Mouse (Mus musculus) forebrain, embryonic 10.5 days (tissue): ENCODE results near the gene Lrrk1. TPM values are rescaled to one million over a fixed set of nuclear protein-coding genes. Genes with fewer than 3 reads are reported as not detected.
A peak's percentile ranks its signal among the peaks of the same experiment; 100 is the strongest.

ENCODE experiments used
- DNase-seq: peaks from one replicate; pipeline ENCODE4 v3.0.0-alpha.2; 2017; ENCODE audit warnings: low spot score; ENCODE audit errors: extremely low spot score
- H3K27ac ChIP-seq: fragments of 300-500 bp; sonication (generic); 2 replicates; pipeline ENCODE4 v1.5.1; 2016; ENCODE audit warnings: mild to moderate bottlenecking
- H3K27me3 ChIP-seq: fragments of 300-500 bp; sonication (generic); 2 replicates; pipeline ENCODE4 v1.6.1; 2016; ENCODE audit warnings: mild to moderate bottlenecking; ENCODE audit not compliant: poor library complexity, severe bottlenecking
- H3K36me3 ChIP-seq: fragments of 300-500 bp; sonication (generic); replicated peaks from 2 replicates; pipeline ENCODE4 v1.6.1; 2016; ENCODE audit warnings: mild to moderate bottlenecking, moderate library complexity
- H3K4me1 ChIP-seq: fragments of 300-500 bp; sonication (generic); 2 replicates; pipeline ENCODE4 v1.6.1; 2016
- H3K4me3 ChIP-seq: fragments of 300-500 bp; sonication (generic); 2 replicates; pipeline ENCODE4 v1.5.1; 2016; ENCODE audit warnings: mild to moderate bottlenecking, moderate library complexity
- H3K9me3 ChIP-seq: fragments of 300-500 bp; sonication (generic); 2 replicates; pipeline ENCODE4 v1.6.1; 2016; ENCODE audit warnings: mild to moderate bottlenecking, moderate library complexity
- WGBS: fragments of 180-500 bp; shearing (Covaris S2); methylation state at CpG from one replicate; pipeline ENCODE4 v1.1.7; 2016; 5-methylcytosine and 5-hydroxymethylcytosine counted together
- polyA plus RNA-seq: library from polyadenylated mRNA; unstranded; fragments of >200 nt; fragmentation: Nextera tagmentation; extraction: Ambion mirVana; gene quantifications from 2 replicates; pipeline ENCODE4 v1.2.1, GENCODE M21; 2016

Gene Lrrk1
- polyA plus RNA-seq, 1 experiment from 2014 or later: 5.8 TPM

DNA sequence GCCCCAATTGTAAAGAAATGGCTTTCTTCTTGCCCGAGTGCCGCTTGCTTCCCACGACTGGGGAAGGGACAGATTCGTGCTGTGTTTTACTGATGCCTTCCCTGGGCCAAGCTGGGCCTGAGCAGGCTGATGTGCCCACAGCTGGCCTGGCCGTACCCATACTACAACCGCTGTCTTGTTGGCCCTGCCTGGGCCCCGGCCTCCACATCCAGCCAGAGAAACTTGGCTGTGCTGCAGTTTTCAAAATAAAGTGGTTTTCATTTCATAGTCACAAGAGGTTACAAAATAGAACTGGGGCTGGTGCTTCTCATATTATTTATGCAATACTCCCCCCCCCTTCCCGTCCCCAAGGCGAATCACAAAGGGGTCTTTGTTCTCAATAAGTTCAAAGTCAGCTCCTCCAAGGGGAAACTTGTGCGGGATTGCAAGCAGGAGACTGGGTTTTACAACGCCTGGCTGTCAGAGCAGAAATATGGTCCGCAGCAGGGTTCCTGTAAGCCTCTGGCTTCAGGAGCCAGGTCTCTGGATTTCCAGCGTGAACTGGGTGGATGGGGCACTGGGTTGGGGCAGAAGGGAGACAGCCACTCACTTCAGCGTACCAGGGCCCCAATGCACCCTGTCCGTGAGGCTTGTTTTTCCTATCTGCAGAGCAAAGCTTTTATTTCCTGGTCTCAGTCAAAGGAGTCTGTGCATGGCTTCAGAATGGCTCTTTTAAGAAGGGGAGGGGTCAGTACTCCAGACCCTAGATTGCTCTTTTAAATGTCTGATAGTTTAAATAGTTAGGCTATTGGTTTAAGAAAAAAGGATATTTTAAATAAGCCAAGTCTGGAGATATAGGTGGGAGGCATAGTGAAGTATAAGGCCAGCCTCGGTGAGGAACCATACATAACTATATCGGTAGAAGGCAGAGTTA lies 157.3 kb downstream of the Lrrk1 start:
- H3K27me3 ChIP-seq: no peaks in the 10 kb centered on the region
- peaks cover 54% of the 10 kb centered on the region for H3K4me1 ChIP-seq
- no peaks in the 10 kb centered on the region for H3K36me3 ChIP-seq
- 48% methylated on average over 17 of the region's 17 CpGs for WGBS
- H3K4me3 ChIP-seq: peak overlapping the region; percentile 3; the same call in 1 of the 2 replicates
- H3K9me3 ChIP-seq: no peaks in the 10 kb centered on the region
- H3K27ac ChIP-seq: peak overlapping the region; percentile 80
- peak; percentile 28 for DNase-seq

DNA sequence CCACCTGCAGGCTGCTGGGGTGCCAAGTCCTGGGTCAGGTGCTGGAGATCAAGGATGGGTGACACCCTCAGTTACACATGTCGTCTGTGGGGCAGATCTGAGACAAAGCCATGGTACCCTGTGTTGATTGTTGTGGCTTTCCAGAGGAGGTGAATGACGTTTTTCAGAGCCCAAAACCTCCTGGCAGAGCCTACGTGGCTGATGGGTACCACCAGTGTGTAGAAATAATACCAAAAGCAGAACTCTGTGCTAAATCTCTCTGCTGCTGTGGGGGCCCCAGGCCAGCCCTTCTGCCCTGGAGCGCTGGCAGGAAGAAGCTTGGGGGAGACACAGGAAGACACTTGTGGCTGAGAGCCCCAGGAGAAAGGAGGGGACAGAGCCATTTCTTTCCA lies 157.9 kb downstream of the Lrrk1 start:
- H3K36me3 ChIP-seq: no peaks in the 10 kb centered on the region
- no peak for DNase-seq
- peak overlapping the region; percentile 80 for H3K27ac ChIP-seq
- peaks cover 54% of the 10 kb centered on the region for H3K4me1 ChIP-seq
- H3K4me3 ChIP-seq: no peak overlapping the region
- WGBS: 66% methylated on average over 4 of the region's 4 CpGs
- H3K27me3 ChIP-seq: no peaks in the 10 kb centered on the region
- no peaks in the 10 kb centered on the region for H3K9me3 ChIP-seq

DNA sequence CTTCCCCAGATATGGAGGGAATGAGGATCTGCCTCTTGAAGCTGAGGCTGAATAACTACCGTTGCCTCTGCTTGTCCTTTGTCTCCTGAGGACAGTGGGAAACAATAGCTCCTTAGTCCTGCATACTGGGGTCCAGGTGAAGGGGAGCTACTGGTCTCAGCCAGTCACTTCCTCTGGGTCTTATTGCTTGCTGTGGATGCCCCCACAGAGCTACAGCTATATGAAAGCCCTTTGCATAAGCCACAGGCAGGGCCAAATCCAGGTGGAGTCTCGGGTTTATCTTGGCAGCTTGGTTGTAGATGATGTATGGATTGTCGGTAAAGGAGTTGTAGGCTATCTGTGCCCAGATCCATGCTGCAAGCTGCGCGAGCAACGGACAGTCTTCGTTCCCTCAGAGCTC lies 158.7 kb downstream of the Lrrk1 start:
- Histone ChIP-seq H3K36me3 (no peaks in the 10 kb centered on the region), H3K9me3 (no peaks in the 10 kb centered on the region), H3K27me3 (no peaks in the 10 kb centered on the region), H3K27ac (peak overlapping the region; percentile 80; the same call in 1 of the 2 replicates), H3K4me1 (peaks cover 54% of the 10 kb centered on the region), H3K4me3 (no peak overlapping the region)
- DNase-seq: no peak
- WGBS: 72% methylated on average over 7 of the region's 7 CpGs

DNA sequence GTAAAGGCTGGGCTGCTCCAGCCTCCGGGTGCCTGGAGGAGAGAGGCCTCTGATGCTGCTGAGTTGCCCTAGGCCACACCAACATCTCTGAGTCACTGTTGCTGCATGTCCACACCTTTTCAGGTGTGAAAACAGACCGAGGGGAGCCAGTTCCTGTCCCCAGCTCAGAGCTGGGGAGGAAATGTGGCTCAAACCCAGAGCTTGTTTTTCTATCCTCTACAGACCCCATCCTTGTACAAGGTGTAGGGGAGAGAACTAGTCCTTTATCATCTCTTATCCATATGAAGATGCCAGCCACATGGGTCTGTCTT lies 159.6 kb downstream of the Lrrk1 start:
- no peaks in the 10 kb centered on the region for H3K9me3 ChIP-seq
- no peaks in the 10 kb centered on the region for H3K36me3 ChIP-seq
- no peaks in the 10 kb centered on the region for H3K27me3 ChIP-seq
- no peak for DNase-seq
- H3K27ac ChIP-seq: 0 out of 2 replicates have a peak overlapping the region, but pooled peaks have one; percentile 4
- H3K4me3 ChIP-seq: no peak overlapping the region
- H3K4me1 ChIP-seq: peaks cover 46% of the 10 kb centered on the region
- 85% methylated on average over 2 of the region's 2 CpGs for WGBS

DNA sequence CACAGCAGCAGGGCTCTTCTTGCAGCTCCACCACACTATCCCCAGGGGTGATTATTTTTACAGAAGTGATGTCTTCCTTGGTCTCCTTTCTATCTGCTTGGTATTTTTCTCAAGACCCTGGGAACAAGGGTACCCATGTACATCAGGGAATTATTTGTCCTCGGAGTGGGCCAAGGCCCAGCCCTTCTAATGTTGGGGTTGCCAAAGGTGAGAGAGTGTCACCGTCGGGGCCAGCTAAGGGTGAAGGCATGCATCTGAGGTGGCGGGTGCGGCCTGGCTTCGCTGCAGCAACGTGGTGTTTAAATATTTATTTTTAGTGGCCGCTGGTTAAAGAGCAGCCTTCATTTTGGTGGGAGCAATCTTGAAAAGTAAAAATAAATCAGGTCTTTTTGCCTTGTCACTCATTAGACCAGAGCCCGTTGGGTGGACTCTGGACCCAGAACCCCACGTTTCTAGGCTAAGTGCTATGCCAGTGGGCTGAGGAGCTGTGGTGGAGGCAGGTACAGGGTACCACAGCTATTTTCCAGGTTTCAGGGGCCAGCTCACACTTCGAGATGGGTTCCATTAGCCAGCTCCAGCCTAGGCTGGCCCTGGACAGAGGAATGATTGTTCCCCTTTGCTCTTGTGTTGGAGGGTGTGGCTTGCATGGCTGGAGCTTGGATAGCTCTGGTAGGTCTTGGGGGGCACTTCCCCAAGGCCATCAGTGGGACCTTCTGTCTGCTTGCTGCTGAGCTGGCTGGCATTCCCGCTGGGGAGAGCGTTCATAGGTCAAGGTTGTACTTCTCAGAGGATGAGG lies 160.1 kb downstream of the Lrrk1 start:
- DNase-seq: no peak
- 86% methylated on average over 13 of the region's 13 CpGs for WGBS
- Histone ChIP-seq H3K27ac (peak overlapping the region; percentile 37), H3K9me3 (no peaks in the 10 kb centered on the region), H3K36me3 (no peaks in the 10 kb centered on the region), H3K27me3 (no peaks in the 10 kb centered on the region), H3K4me3 (no peak overlapping the region), H3K4me1 (peaks cover 45% of the 10 kb centered on the region)

DNA sequence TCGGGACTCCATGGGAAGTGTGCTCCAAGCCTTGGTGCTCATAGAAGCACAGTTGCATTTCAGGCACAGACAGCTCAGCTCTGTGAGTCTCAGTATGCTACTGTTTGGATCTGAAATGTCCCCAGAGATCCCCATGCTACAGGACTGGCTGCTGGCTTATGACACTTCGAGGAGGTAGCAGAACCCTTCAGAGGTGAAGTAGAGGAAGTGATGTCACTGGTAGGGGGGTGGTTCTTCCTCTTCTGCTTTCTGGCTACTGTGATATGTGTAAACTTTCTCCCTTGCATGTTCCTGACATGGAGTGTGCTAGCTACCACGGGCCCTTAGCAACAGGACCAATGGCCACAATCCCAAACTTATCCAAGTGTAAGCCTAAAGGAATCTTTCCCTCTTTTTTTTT lies 162.3 kb downstream of the Lrrk1 start:
- no peak overlapping the region for H3K27ac ChIP-seq
- H3K4me1 ChIP-seq: peaks cover 37% of the 10 kb centered on the region
- WGBS: 87% methylated on average over 3 of the region's 3 CpGs
- H3K36me3 ChIP-seq: no peaks in the 10 kb centered on the region
- no peak for DNase-seq
- H3K27me3 ChIP-seq: no peaks in the 10 kb centered on the region
- no peaks in the 10 kb centered on the region for H3K9me3 ChIP-seq
- no peak overlapping the region for H3K4me3 ChIP-seq

DNA sequence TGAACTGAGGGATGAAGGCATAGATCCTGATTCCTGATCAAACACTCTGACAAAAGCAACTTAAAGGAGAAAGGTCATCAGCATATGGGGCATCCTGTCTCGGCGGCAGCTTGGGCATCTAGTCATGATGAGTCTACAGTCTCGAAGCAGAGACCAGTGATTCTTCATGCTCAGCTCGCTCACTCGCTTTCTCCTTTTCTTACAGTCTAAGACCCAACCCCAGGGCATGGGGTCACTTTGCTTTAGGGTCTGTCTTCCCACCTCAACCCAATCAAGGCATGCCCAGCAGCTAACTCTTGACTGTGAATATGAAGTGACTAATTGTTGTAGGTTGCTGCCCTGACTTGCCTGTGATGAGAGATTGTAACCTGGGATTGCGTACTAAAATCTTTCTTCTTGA lies 163.6 kb downstream of the Lrrk1 start:
- H3K4me1 ChIP-seq: peaks cover 26% of the 10 kb centered on the region
- 93% methylated on average over 6 of the region's 6 CpGs for WGBS
- no peak overlapping the region for H3K4me3 ChIP-seq
- H3K9me3 ChIP-seq: no peaks in the 10 kb centered on the region
- no peak for DNase-seq
- H3K36me3 ChIP-seq: no peaks in the 10 kb centered on the region
- H3K27me3 ChIP-seq: no peaks in the 10 kb centered on the region
- no peak overlapping the region for H3K27ac ChIP-seq

DNA sequence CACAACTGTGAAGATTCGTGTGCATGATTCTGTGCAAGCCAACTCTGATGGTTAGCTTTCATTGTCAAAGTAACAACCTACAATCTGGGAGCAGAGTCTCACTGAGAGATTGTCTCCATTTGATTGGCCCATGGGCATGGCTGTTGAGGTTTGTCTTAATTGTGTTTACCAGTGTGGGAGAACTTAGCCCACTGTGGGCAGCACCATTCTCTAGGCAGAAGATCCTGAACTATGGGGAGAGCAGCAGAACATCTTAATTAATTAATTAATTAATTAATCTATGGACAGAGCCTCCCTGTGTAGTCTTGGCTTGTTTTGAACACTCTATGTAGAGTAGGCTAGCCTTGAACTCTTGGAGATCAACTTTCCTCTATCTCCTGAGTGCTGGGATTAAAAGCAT lies 164.4 kb downstream of the Lrrk1 start:
- no peak for DNase-seq
- Histone ChIP-seq H3K4me1 (peaks cover 30% of the 10 kb centered on the region), H3K27ac (no peak overlapping the region), H3K9me3 (no peaks in the 10 kb centered on the region), H3K36me3 (no peaks in the 10 kb centered on the region), H3K4me3 (no peak overlapping the region), H3K27me3 (no peaks in the 10 kb centered on the region)
- 86% methylated on average over 1 of the region's 1 CpGs for WGBS

DNA sequence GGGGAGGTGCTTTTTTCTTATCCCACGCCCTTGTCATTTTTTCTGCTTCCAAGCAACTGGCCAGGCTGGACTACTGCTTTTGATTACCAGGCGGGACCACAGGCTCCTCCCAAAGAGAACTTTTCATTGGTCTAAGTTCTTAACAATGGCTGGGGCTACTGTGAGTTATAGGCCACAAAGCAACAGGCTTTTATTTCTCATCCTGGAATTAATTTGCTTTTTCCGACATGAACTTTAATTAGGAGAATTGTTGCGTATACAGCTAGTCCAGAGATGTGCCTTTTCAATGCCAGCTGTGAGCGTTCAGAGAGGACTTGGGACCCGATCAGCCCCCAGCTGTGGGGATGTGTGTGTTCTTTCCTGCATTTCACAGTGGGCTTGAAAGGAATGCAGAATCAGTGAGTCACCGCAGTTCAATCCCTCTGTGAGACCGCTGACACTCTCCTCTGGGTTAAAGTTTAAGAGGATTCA lies 165.5 kb downstream of the Lrrk1 start:
- Histone ChIP-seq H3K27me3 (no peaks in the 10 kb centered on the region), H3K27ac (peak overlapping the region; percentile 77), H3K4me3 (peak overlapping the region; percentile 22), H3K9me3 (no peaks in the 10 kb centered on the region), H3K4me1 (peaks cover 35% of the 10 kb centered on the region), H3K36me3 (no peaks in the 10 kb centered on the region)
- peak; percentile 40 for DNase-seq
- WGBS: 17% methylated on average over 8 of the region's 8 CpGs

DNA sequence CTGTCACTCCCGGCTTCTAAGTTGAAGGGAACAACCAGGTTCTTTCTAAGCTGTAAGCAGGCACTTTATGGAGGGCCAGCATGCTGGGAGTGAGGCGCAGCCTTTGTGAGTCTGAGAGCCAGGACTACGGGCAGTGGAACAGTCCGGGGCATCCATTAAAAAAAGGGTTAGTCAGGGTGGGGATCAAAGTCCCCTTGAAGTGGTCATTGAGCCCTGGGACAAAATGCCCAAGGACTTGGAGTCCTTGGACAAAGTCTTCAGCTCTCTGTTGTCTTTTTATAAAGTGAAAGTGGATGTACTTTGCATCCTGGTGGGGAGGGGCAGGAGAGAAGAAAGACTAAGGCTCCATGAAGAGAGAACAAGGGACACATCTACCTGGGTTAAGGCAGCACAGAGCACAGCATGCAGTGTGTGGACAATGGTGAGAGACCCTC lies 168.3 kb downstream of the Lrrk1 start:
- Histone ChIP-seq H3K4me1 (peaks cover 48% of the 10 kb centered on the region), H3K4me3 (no peak overlapping the region), H3K36me3 (no peaks in the 10 kb centered on the region), H3K27me3 (no peaks in the 10 kb centered on the region), H3K27ac (no peak overlapping the region), H3K9me3 (no peaks in the 10 kb centered on the region)
- WGBS: 72% methylated on average over 4 of the region's 4 CpGs
- DNase-seq: no peak

DNA sequence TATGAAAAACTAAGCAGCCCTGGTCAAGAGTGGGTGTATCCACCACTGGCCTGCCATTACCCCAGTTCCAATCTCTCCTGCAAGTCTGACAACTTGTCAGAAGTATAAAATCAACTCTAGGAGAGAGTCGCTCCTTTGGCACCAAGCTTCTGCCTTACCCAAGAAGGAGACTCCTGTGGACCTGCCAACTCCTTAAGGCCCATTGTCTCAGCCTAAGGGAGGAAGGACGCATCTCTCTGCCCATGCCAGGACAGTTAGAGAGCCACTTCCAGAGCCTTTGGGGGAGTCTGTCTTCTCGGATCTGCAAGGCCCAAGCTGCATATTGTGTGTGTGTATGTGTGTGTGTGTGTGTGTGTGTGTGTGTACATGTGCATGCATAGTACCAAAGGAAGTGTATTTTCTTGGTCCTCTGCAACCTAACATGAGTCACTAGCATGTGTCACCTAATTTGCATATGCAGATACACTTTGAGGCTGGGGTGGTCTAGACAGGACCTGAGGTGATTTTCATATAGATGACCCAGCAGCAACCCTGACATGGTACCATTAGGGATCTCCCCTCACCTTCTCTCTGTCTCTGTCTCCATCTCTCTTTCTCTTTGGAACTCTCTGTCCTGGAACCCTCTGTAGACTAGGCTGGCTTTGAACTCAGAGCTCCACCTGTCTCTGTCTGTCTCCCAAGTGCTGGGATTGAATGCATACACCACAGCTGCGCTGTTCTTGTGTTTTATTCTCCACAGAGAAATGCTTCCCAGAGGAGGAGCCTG lies 168.9 kb downstream of the Lrrk1 start:
- DNase-seq: no peak
- no peaks in the 10 kb centered on the region for H3K27me3 ChIP-seq
- peaks cover 48% of the 10 kb centered on the region for H3K4me1 ChIP-seq
- no peaks in the 10 kb centered on the region for H3K36me3 ChIP-seq
- H3K9me3 ChIP-seq: no peaks in the 10 kb centered on the region; the same call in 1 of the 2 replicates
- WGBS: 79% methylated on average over 4 of the region's 4 CpGs
- no peak overlapping the region for H3K4me3 ChIP-seq
- 0 out of 2 replicates have a peak overlapping the region, but pooled peaks have one; percentile 42 for H3K27ac ChIP-seq

DNA sequence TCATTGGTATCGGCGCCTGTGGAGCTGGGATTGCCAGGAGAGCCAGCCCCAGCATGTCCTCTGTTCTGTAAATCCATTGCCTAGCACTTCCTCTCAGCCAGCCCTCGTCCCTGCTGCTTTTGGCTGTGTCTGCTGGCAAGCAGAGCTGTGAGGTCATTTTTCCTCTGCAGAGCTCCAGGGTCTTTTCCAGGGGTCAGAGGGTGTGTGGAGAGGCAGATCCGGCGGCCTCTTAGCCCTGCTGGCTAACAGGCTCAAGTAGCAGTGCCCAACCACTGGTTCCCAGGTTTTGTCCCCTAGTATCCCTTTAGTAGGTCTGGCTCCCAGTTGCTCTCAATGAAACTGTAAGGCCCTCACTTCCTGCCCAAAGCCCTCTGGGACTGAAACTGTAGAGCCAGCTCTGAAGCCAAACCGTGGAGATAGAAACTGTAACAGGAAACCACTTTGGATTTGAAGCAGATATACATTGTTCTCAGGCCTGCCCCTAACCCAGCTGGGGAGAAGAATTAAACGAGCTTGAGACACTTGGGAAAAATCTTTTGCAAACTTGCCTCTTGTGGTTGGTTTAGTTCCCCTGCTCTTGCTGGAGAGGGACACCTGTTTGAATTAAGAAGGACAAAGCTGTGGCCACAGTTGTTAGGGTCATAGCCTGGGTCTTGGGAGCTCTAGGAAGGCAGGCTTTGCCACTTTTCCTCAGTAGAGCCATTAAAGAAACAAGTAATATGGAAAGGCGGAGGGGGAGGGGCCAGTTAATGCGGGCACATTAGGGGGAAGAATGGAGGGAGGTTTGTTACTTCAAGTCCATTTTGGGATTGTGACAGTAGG lies 169.7 kb downstream of the Lrrk1 start:
- DNase-seq: peak; percentile 28
- no peaks in the 10 kb centered on the region for H3K27me3 ChIP-seq
- peaks cover 47% of the 10 kb centered on the region for H3K4me1 ChIP-seq
- peak overlapping the region; percentile 76 for H3K27ac ChIP-seq
- no peak overlapping the region for H3K4me3 ChIP-seq
- no peaks in the 10 kb centered on the region; the same call in 1 of the 2 replicates for H3K9me3 ChIP-seq
- no peaks in the 10 kb centered on the region for H3K36me3 ChIP-seq
- 40% methylated on average over 9 of the region's 9 CpGs for WGBS
